Mouse (Mus musculus) kidney, embryonic 16.5 days (tissue): ENCODE measurements around the gene Clmp. TPM values are rescaled to one million over a fixed set of nuclear protein-coding genes. Genes with fewer than 3 reads are reported as not detected.
"Not testable (repeated sequence)": the region's sequence is repeated elsewhere in the genome, so short reads cannot be mapped to it uniquely, and the experiment has no call there.

ENCODE experiments used
- ATAC-seq: fragments of 200-750 bp; cut with Nextera tagmentation; 2 replicates; pipeline ENCODE4 v1.8.0; 2017; ENCODE audit warnings: moderate TSS enrichment; ENCODE audit not compliant: low FRiP score, low TSS enrichment
- H3K27ac ChIP-seq: fragments of 300-500 bp; sonication (generic); 2 replicates; pipeline ENCODE4 v1.5.1; 2014; ENCODE audit warnings: low read length
- H3K27me3 ChIP-seq: fragments of 300-500 bp; sonication (generic); 2 replicates; pipeline ENCODE4 v1.6.1; 2014; ENCODE audit warnings: low read length, control low read depth, mixed read lengths; ENCODE audit not compliant: insufficient read depth
- H3K36me3 ChIP-seq: fragments of 300-500 bp; sonication (generic); 2 replicates; pipeline ENCODE4 v1.6.1; 2014; ENCODE audit warnings: low read length, control low read depth, mixed read lengths; ENCODE audit not compliant: insufficient read depth
- H3K4me1 ChIP-seq: fragments of 300-500 bp; sonication (generic); 2 replicates; pipeline ENCODE4 v1.6.1; 2014; ENCODE audit warnings: low read length, control low read depth, mixed read lengths; ENCODE audit not compliant: insufficient read depth
- H3K4me2 ChIP-seq: fragments of 300-500 bp; sonication (generic); replicated peaks from 2 replicates; pipeline ENCODE4 v1.6.1; 2014; ENCODE audit warnings: low read depth, low read length
- H3K4me3 ChIP-seq: fragments of 300-500 bp; sonication (generic); 2 replicates; pipeline ENCODE4 v1.5.1; 2014; ENCODE audit warnings: mild to moderate bottlenecking, low read length
- H3K9ac ChIP-seq: fragments of 300-500 bp; sonication (generic); replicated peaks from 2 replicates; pipeline ENCODE4 v1.6.1; 2014; ENCODE audit warnings: low read length
- H3K9me3 ChIP-seq: fragments of 300-500 bp; sonication (generic); 2 replicates; pipeline ENCODE4 v1.6.1; 2016; ENCODE audit warnings: low read length, control low read depth
- WGBS: fragments of 180-500 bp; shearing (Covaris S2); extraction: QIAGEN DNeasy Blood & Tissue Kit; methylation state at CpG from one replicate; pipeline ENCODE4 v1.1.7; 2014; 5-methylcytosine and 5-hydroxymethylcytosine counted together
- polyA plus RNA-seq: library from polyadenylated mRNA; unstranded; fragments of >200 nt; fragmentation: Nextera tagmentation; extraction: Ambion mirVana; gene quantifications from 2 replicates; pipeline ENCODE4 v1.2.1, GENCODE M21; 2015

The Clmp gene
- polyA plus RNA-seq, 1 experiment from 2014 or later: 28.0 TPM

GRCm38 (mm10) chr9:40765581-40765940, 79.8 kb downstream of the Clmp start:
- Histone ChIP-seq H3K36me3 (peaks cover 4% of the 10 kb centered on the region; the same call in 1 of the 2 replicates), H3K27ac (no peak overlapping the region), H3K27me3 (no peaks in the 10 kb centered on the region), H3K4me2 (no peak overlapping the region), H3K4me1 (peaks cover 8% of the 10 kb centered on the region), H3K9ac (no peak overlapping the region), H3K9me3 (no peaks in the 10 kb centered on the region), H3K4me3 (no peak overlapping the region)
- no peak for ATAC-seq
- whole genome bisulfite sequencing: 52% methylated on average over 12 of the region's 12 CpGs

- no peak overlapping the region for H3K4me2 ChIP-seq
- WGBS: 77% methylated on average over 7 of the region's 7 CpGs
- ATAC-seq: no peak
- H3K9me3 ChIP-seq: no peaks in the 10 kb centered on the region
- peaks cover 8% of the 10 kb centered on the region for H3K4me1 ChIP-seq
- no peak overlapping the region for H3K9ac ChIP-seq
- peaks cover 4% of the 10 kb centered on the region; the same call in 1 of the 2 replicates for H3K36me3 ChIP-seq
- H3K27me3 ChIP-seq: no peaks in the 10 kb centered on the region
- no peak overlapping the region for H3K27ac ChIP-seq
- H3K4me3 ChIP-seq: no peak overlapping the region
Observed at GRCm38 (mm10) chr9:40766058-40766605, 80.4 kb downstream of the Clmp start.

GRCm38 (mm10) chr9:40767946-40768345, 82.2 kb downstream of the Clmp start:
- no peak overlapping the region for H3K4me2 ChIP-seq
- H3K9me3 ChIP-seq: no peaks in the 10 kb centered on the region
- WGBS: 85% methylated on average over 4 of the region's 4 CpGs
- H3K36me3 ChIP-seq: peaks cover 4% of the 10 kb centered on the region; the same call in 1 of the 2 replicates
- H3K4me1 ChIP-seq: peaks cover 11% of the 10 kb centered on the region
- no peak for ATAC-seq
- no peaks in the 10 kb centered on the region for H3K27me3 ChIP-seq
- H3K27ac ChIP-seq: no peak overlapping the region
- no peak overlapping the region for H3K4me3 ChIP-seq
- no peak overlapping the region for H3K9ac ChIP-seq

GRCm38 (mm10) chr9:40772246-40772645, 86.5 kb downstream of the Clmp start:
- H3K9ac ChIP-seq: no peak overlapping the region
- H3K27ac ChIP-seq: no peak overlapping the region
- peaks cover 9% of the 10 kb centered on the region; the same call in 1 of the 2 replicates for H3K36me3 ChIP-seq
- H3K9me3 ChIP-seq: no peaks in the 10 kb centered on the region
- WGBS: 51% methylated on average over 13 of the region's 13 CpGs
- H3K4me2 ChIP-seq: no peak overlapping the region
- ATAC-seq: no peak
- no peak overlapping the region for H3K4me3 ChIP-seq
- H3K27me3 ChIP-seq: no peaks in the 10 kb centered on the region
- H3K4me1 ChIP-seq: peaks cover 17% of the 10 kb centered on the region

- not testable (repeated sequence) for H3K36me3 ChIP-seq, H3K9me3 ChIP-seq, H3K9ac ChIP-seq, H3K27ac ChIP-seq, H3K4me3 ChIP-seq, H3K4me2 ChIP-seq, H3K27me3 ChIP-seq
- peak; percentile 57 for ATAC-seq
- WGBS: 56% methylated on average over 6 of the region's 6 CpGs
- peaks cover 17% of the 10 kb centered on the region for H3K4me1 ChIP-seq
Observed at GRCm38 (mm10) chr9:40773142-40773541, 87.4 kb downstream of the Clmp start.

- Histone ChIP-seq H3K27me3 (no peaks in the 10 kb centered on the region), H3K4me3 (no peak overlapping the region), H3K9ac (no peak overlapping the region), H3K4me2 (no peak overlapping the region), H3K27ac (no peak overlapping the region), H3K9me3 (no peaks in the 10 kb centered on the region), H3K4me1 (peaks cover 17% of the 10 kb centered on the region), H3K36me3 (peaks cover 9% of the 10 kb centered on the region; the same call in 1 of the 2 replicates)
- ATAC-seq: no peak
- WGBS: 84% methylated on average over 4 of the region's 4 CpGs
Observed at GRCm38 (mm10) chr9:40773869-40774268, 88.1 kb downstream of the Clmp start.

GRCm38 (mm10) chr9:40776044-40776443, 90.3 kb downstream of the Clmp start:
- Histone ChIP-seq H3K4me3 (no peak overlapping the region), H3K4me1 (peaks cover 11% of the 10 kb centered on the region; the same call in 1 of the 2 replicates), H3K36me3 (peaks cover 9% of the 10 kb centered on the region; the same call in 1 of the 2 replicates), H3K27me3 (no peaks in the 10 kb centered on the region), H3K4me2 (no peak overlapping the region), H3K9me3 (no peaks in the 10 kb centered on the region), H3K27ac (peak overlapping the region; percentile 90), H3K9ac (no peak overlapping the region)
- ATAC-seq: no peak
- WGBS: 53% methylated on average over 1 of the region's 1 CpGs

GRCm38 (mm10) chr9:40776459-40777248, 90.9 kb downstream of the Clmp start:
- Histone ChIP-seq H3K27me3 (no peaks in the 10 kb centered on the region), H3K9ac (no peak overlapping the region), H3K4me3 (no peak overlapping the region), H3K9me3 (no peaks in the 10 kb centered on the region), H3K4me1 (peaks cover 12% of the 10 kb centered on the region; the same call in 1 of the 2 replicates), H3K36me3 (peaks cover 9% of the 10 kb centered on the region; the same call in 1 of the 2 replicates), H3K4me2 (no peak overlapping the region), H3K27ac (peak overlapping the region; percentile 90)
- ATAC-seq: no peak; the same call in 1 of the 2 replicates
- 45% methylated on average over 11 of the region's 11 CpGs for whole genome bisulfite sequencing

GRCm38 (mm10) chr9:40780111-40780510, 94.3 kb downstream of the Clmp start:
- WGBS: 56% methylated on average over 3 of the region's 3 CpGs
- Histone ChIP-seq H3K9ac (no peak overlapping the region), H3K9me3 (no peaks in the 10 kb centered on the region), H3K4me2 (no peak overlapping the region), H3K27ac (no peak overlapping the region), H3K4me3 (no peak overlapping the region), H3K4me1 (peaks cover 36% of the 10 kb centered on the region), H3K27me3 (no peaks in the 10 kb centered on the region), H3K36me3 (no peaks in the 10 kb centered on the region; the same call in 1 of the 2 replicates)
- ATAC-seq: no peak
